Mouse (Mus musculus): ENCODE results near the gene Tbc1d10a. TPM values are rescaled to one million over a fixed set of nuclear protein-coding genes. Genes with fewer than 3 reads are reported as not detected.
A peak's percentile ranks its signal among the peaks of the same experiment; 100 is the strongest.
"Not testable (repeated sequence)": the region's sequence is repeated elsewhere in the genome, so short reads cannot be mapped to it uniquely, and the experiment has no call there.

Tbc1d10a gene
- total RNA-seq, 1 experiment from 2014 or later = 17.6 TPM

- ATAC-seq (replicated peaks; ENCODE audit: insufficient number of reproducible peaks, low FRiP score, low TSS enrichment, poor library complexity, severe bottlenecking) = no peak
Measured at GRCm38 (mm10) chr11:4174586-4174985, 12.0 kb upstream of the Tbc1d10a start.

- no peak for ATAC-seq (replicated peaks; ENCODE audit: insufficient number of reproducible peaks, low FRiP score, low TSS enrichment, poor library complexity, severe bottlenecking)
Measured at GRCm38 (mm10) chr11:4177716-4178115, 8.9 kb upstream of the Tbc1d10a start.

- no peak for ATAC-seq (replicated peaks; ENCODE audit: insufficient number of reproducible peaks, low FRiP score, low TSS enrichment, poor library complexity, severe bottlenecking)
Measured at GRCm38 (mm10) chr11:4182061-4182460, 4.5 kb upstream of the Tbc1d10a start.

GRCm38 (mm10) chr11:4183511-4183910, 3.1 kb upstream of the Tbc1d10a start:
- no peak for ATAC-seq (replicated peaks; ENCODE audit: insufficient number of reproducible peaks, low FRiP score, low TSS enrichment, poor library complexity, severe bottlenecking)

GRCm38 (mm10) chr11:4184251-4184952, 2.2 kb upstream of the Tbc1d10a start:
- ATAC-seq (replicated peaks; ENCODE audit: insufficient number of reproducible peaks, low FRiP score, low TSS enrichment, poor library complexity, severe bottlenecking) = no peak

- not testable (repeated sequence) for ATAC-seq (replicated peaks; ENCODE audit: insufficient number of reproducible peaks, low FRiP score, low TSS enrichment, poor library complexity, severe bottlenecking)
Measured at GRCm38 (mm10) chr11:4185480-4185879, 1.1 kb upstream of the Tbc1d10a start.

- no peak for ATAC-seq (replicated peaks; ENCODE audit: insufficient number of reproducible peaks, low FRiP score, low TSS enrichment, poor library complexity, severe bottlenecking)
Measured at GRCm38 (mm10) chr11:4187318-4187700, 720 bp downstream of the Tbc1d10a start.

- no peak for ATAC-seq (replicated peaks; ENCODE audit: insufficient number of reproducible peaks, low FRiP score, low TSS enrichment, poor library complexity, severe bottlenecking)
Measured at GRCm38 (mm10) chr11:4189182-4189581, 2.6 kb downstream of the Tbc1d10a start.

GRCm38 (mm10) chr11:4190677-4191076, 4.1 kb downstream of the Tbc1d10a start:
- no peak for ATAC-seq (replicated peaks; ENCODE audit: insufficient number of reproducible peaks, low FRiP score, low TSS enrichment, poor library complexity, severe bottlenecking)

GRCm38 (mm10) chr11:4192757-4193156, 6.2 kb downstream of the Tbc1d10a start:
- no peak for ATAC-seq (replicated peaks; ENCODE audit: insufficient number of reproducible peaks, low FRiP score, low TSS enrichment, poor library complexity, severe bottlenecking)

- ATAC-seq (replicated peaks; ENCODE audit: insufficient number of reproducible peaks, low FRiP score, low TSS enrichment, poor library complexity, severe bottlenecking) = no peak
Measured at GRCm38 (mm10) chr11:4193420-4193819, 6.8 kb downstream of the Tbc1d10a start.

GRCm38 (mm10) chr11:4195597-4196031, 9.0 kb downstream of the Tbc1d10a start:
- peak; percentile 87 for ATAC-seq (replicated peaks; ENCODE audit: insufficient number of reproducible peaks, low FRiP score, low TSS enrichment, poor library complexity, severe bottlenecking)

GRCm38 (mm10) chr11:4196636-4197035, 10.0 kb downstream of the Tbc1d10a start:
- no peak for ATAC-seq (replicated peaks; ENCODE audit: insufficient number of reproducible peaks, low FRiP score, low TSS enrichment, poor library complexity, severe bottlenecking)

GRCm38 (mm10) chr11:4197691-4198090, 11.1 kb downstream of the Tbc1d10a start:
- no peak for ATAC-seq (replicated peaks; ENCODE audit: insufficient number of reproducible peaks, low FRiP score, low TSS enrichment, poor library complexity, severe bottlenecking)

GRCm38 (mm10) chr11:4201981-4202700, 15.6 kb downstream of the Tbc1d10a start:
- no peak for ATAC-seq (replicated peaks; ENCODE audit: insufficient number of reproducible peaks, low FRiP score, low TSS enrichment, poor library complexity, severe bottlenecking)

- no peak for ATAC-seq (replicated peaks; ENCODE audit: insufficient number of reproducible peaks, low FRiP score, low TSS enrichment, poor library complexity, severe bottlenecking)
Measured at GRCm38 (mm10) chr11:4202995-4203704, 16.6 kb downstream of the Tbc1d10a start.

GRCm38 (mm10) chr11:4203705-4204074, 17.1 kb downstream of the Tbc1d10a start:
- ATAC-seq (replicated peaks; ENCODE audit: insufficient number of reproducible peaks, low FRiP score, low TSS enrichment, poor library complexity, severe bottlenecking) = no peak

GRCm38 (mm10) chr11:4205097-4205655, 18.6 kb downstream of the Tbc1d10a start:
- no peak for ATAC-seq (replicated peaks; ENCODE audit: insufficient number of reproducible peaks, low FRiP score, low TSS enrichment, poor library complexity, severe bottlenecking)

GRCm38 (mm10) chr11:4205951-4206350, 19.4 kb downstream of the Tbc1d10a start:
- no peak for ATAC-seq (replicated peaks; ENCODE audit: insufficient number of reproducible peaks, low FRiP score, low TSS enrichment, poor library complexity, severe bottlenecking)
